Mouse (Mus musculus): ENCODE measurements around the gene Cntnap2. TPM values are rescaled to one million over a fixed set of nuclear protein-coding genes. Genes with fewer than 3 reads are reported as not detected.

The Cntnap2 gene
- polyA plus RNA-seq, 1 experiment from 2014 or later: 48.2 TPM

- no peaks in the 10 kb centered on the region for H3K4me1 ChIP-seq (ENCODE audit: control insufficient read depth, insufficient read depth, low read depth, low read length)
- H3K4me2 ChIP-seq (ENCODE audit: low read length): no peak overlapping the region
- H3K27me3 ChIP-seq (replicated peaks; ENCODE audit: control insufficient read depth, insufficient read depth, low read length): no peaks in the 10 kb centered on the region
- no peaks in the 10 kb centered on the region for H3K9me3 ChIP-seq (ENCODE audit: control insufficient read depth, low read length)
- ATAC-seq: peak; percentile 78
- H3K27ac ChIP-seq (ENCODE audit: low read depth, low read length): no peak overlapping the region
- WGBS: 53% methylated on average over 7 of the region's 7 CpGs
- H3K36me3 ChIP-seq (ENCODE audit: control insufficient read depth, insufficient read depth, low read length): no peaks in the 10 kb centered on the region
- H3K9ac ChIP-seq (ENCODE audit: low read depth, low read length): no peak overlapping the region
- no peak overlapping the region for H3K4me3 ChIP-seq (ENCODE audit: low read length)
These were observed 1645.4 kb downstream of the Cntnap2 start for GRCm38 (mm10) chr6:46704293-46705170.

DNA sequence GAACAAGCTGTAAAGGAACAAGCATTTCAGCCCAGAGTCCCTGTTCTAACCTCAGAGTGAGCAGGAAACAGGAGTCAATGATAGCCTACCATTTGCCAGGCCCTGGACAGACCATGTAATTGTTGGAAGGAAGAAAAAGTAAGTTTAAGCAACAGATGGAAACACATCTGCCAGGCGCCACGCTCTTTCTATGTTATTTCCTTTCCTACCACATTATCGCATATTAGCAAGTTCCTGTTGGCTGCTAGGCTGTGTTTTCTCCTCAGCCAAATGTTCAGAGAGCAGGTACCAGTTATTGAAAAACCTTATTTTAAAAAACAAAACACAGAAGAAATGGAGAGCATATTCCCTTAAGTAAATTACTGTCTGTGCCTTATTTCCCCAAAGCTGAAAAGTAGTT lies 1646.8 kb downstream of the Cntnap2 start:
- WGBS: 82% methylated on average over 3 of the region's 3 CpGs

DNA sequence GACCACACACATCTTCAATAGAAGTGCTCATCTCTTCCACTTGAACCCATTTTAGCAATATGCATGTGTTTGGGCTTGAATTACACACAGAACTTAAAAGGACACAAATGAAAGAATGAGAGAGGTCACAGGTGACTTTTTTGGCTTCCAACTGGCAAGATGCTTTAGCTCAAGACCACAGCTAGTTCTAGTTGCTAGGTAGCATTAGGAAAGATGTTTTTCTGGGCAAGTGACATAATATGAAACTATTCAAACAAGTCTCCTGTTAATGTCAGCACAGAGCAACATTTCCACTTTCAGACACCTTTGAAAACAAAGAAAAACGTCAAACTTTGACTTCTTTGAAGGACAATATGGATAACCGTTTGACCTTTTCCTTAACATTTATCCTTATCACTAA lies 1657.4 kb downstream of the Cntnap2 start:
- no peak for ATAC-seq
- no peak overlapping the region for H3K9ac ChIP-seq (ENCODE audit: low read depth, low read length)
- H3K9me3 ChIP-seq (ENCODE audit: control insufficient read depth, low read length): no peaks in the 10 kb centered on the region
- no peaks in the 10 kb centered on the region for H3K36me3 ChIP-seq (ENCODE audit: control insufficient read depth, insufficient read depth, low read length)
- H3K4me2 ChIP-seq (ENCODE audit: low read length): no peak overlapping the region
- H3K4me1 ChIP-seq (ENCODE audit: control insufficient read depth, insufficient read depth, low read depth, low read length): no peaks in the 10 kb centered on the region
- WGBS: 83% methylated on average over 2 of the region's 2 CpGs
- H3K27ac ChIP-seq (ENCODE audit: low read depth, low read length): no peak overlapping the region
- H3K27me3 ChIP-seq (replicated peaks; ENCODE audit: control insufficient read depth, insufficient read depth, low read length): no peaks in the 10 kb centered on the region
- no peak overlapping the region for H3K4me3 ChIP-seq (ENCODE audit: low read length)

More for the DNA sequence above, 1646.8 kb downstream of the Cntnap2 start:
- H3K4me2 ChIP-seq (ENCODE audit: low read length): no peak overlapping the region
- H3K4me3 ChIP-seq (ENCODE audit: low read length): no peak overlapping the region
- H3K9me3 ChIP-seq (ENCODE audit: control insufficient read depth, low read length): no peaks in the 10 kb centered on the region
- no peaks in the 10 kb centered on the region for H3K27me3 ChIP-seq (replicated peaks; ENCODE audit: control insufficient read depth, insufficient read depth, low read length)
- H3K4me1 ChIP-seq (ENCODE audit: control insufficient read depth, insufficient read depth, low read depth, low read length): no peaks in the 10 kb centered on the region
- no peak overlapping the region for H3K9ac ChIP-seq (ENCODE audit: low read depth, low read length)
- H3K36me3 ChIP-seq (ENCODE audit: control insufficient read depth, insufficient read depth, low read length): no peaks in the 10 kb centered on the region
- no peak overlapping the region for H3K27ac ChIP-seq (ENCODE audit: low read depth, low read length)
- ATAC-seq: no peak

DNA sequence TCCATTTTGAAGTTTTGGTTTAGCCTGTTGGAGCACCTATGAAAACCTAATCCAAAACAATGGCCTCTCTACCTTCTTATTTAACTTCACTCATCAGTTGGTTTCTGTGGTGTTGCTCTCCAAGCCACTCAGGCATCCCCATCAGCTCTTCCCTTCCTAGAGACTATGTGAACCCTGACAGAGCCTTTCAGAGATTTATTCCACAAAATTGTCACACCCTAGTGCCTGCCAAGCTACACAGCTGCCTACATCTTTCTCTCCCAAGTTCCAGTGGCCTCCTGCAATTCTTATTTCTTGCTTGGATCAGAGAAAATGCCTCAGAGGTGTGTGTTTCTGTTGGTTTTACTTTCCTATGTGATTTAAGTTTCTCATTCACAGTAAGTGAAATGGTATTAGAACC lies 1674.6 kb downstream of the Cntnap2 start:
- ATAC-seq: no peak
- H3K9me3 ChIP-seq (ENCODE audit: control insufficient read depth, low read length): no peaks in the 10 kb centered on the region
- H3K27me3 ChIP-seq (replicated peaks; ENCODE audit: control insufficient read depth, insufficient read depth, low read length): no peaks in the 10 kb centered on the region
- H3K9ac ChIP-seq (ENCODE audit: low read depth, low read length): no peak overlapping the region
- H3K4me3 ChIP-seq (ENCODE audit: low read length): no peak overlapping the region
- H3K4me1 ChIP-seq (ENCODE audit: control insufficient read depth, insufficient read depth, low read depth, low read length): no peaks in the 10 kb centered on the region
- no peak overlapping the region for H3K27ac ChIP-seq (ENCODE audit: low read depth, low read length)
- no peaks in the 10 kb centered on the region for H3K36me3 ChIP-seq (ENCODE audit: control insufficient read depth, insufficient read depth, low read length)
- no peak overlapping the region for H3K4me2 ChIP-seq (ENCODE audit: low read length)

- H3K27ac ChIP-seq (ENCODE audit: low read depth, low read length): no peak overlapping the region
- H3K27me3 ChIP-seq (replicated peaks; ENCODE audit: control insufficient read depth, insufficient read depth, low read length): no peaks in the 10 kb centered on the region
- no peak overlapping the region for H3K4me2 ChIP-seq (ENCODE audit: low read length)
- no peaks in the 10 kb centered on the region for H3K36me3 ChIP-seq (ENCODE audit: control insufficient read depth, insufficient read depth, low read length)
- H3K9ac ChIP-seq (ENCODE audit: low read depth, low read length): no peak overlapping the region
- no peak overlapping the region for H3K4me3 ChIP-seq (ENCODE audit: low read length)
- no peaks in the 10 kb centered on the region for H3K4me1 ChIP-seq (ENCODE audit: control insufficient read depth, insufficient read depth, low read depth, low read length)
- ATAC-seq: no peak
- no peaks in the 10 kb centered on the region for H3K9me3 ChIP-seq (ENCODE audit: control insufficient read depth, low read length)
These were observed 1689.3 kb downstream of the Cntnap2 start for GRCm38 (mm10) chr6:46748448-46748847.

DNA sequence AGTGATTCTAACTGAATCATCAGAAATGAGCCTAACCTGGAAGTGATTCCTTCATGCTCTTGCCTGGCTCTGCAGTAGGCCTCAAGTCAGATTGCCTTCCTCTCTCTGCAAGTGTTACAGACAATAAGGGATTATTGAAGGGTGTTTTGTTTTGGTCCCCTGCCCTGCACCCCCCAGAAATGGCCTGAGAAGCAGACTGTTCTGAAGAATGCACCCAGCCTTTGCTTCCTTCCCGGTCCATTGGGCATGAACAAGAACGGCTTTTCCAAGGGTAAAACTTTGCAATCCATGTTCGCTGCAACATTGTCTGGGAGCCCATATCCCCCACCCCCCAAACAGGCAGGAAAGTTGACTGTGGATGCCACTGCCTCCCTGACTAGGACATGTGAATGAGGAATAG lies 1704.3 kb downstream of the Cntnap2 start:
- no peak overlapping the region for H3K4me2 ChIP-seq (ENCODE audit: low read length)

DNA sequence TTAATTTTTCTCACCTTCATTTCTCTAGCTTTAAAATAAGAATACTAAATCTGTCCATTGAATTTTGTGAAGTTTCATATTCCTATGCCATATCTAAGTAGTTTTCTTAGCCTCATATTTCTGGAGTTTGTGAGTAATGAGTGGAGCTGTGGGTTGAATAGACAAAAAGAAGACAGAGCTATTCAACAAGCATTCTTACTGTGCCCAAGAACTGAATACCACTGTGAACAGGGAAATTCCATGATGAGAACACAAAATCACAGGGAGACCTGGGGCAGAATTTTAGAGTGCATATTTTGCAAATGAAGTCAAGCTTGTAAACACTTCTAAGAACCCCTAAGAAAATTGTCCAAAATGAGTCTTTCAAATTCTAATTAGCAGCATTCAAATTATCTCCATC lies 1715.4 kb downstream of the Cntnap2 start:
- ATAC-seq: no peak
- no peak overlapping the region for H3K9ac ChIP-seq (ENCODE audit: low read depth, low read length)
- no peaks in the 10 kb centered on the region for H3K27me3 ChIP-seq (replicated peaks; ENCODE audit: control insufficient read depth, insufficient read depth, low read length)
- H3K27ac ChIP-seq (ENCODE audit: low read depth, low read length): no peak overlapping the region
- no peak overlapping the region for H3K4me3 ChIP-seq (ENCODE audit: low read length)
- H3K4me1 ChIP-seq (ENCODE audit: control insufficient read depth, insufficient read depth, low read depth, low read length): no peaks in the 10 kb centered on the region
- H3K9me3 ChIP-seq (ENCODE audit: control insufficient read depth, low read length): no peaks in the 10 kb centered on the region
- no peak overlapping the region for H3K4me2 ChIP-seq (ENCODE audit: low read length)
- no peaks in the 10 kb centered on the region for H3K36me3 ChIP-seq (ENCODE audit: control insufficient read depth, insufficient read depth, low read length)

More for the DNA sequence above, 1704.3 kb downstream of the Cntnap2 start:
- WGBS: 28% methylated on average over 3 of the region's 3 CpGs
- H3K9ac ChIP-seq (ENCODE audit: low read depth, low read length): no peak overlapping the region
- no peaks in the 10 kb centered on the region for H3K4me1 ChIP-seq (ENCODE audit: control insufficient read depth, insufficient read depth, low read depth, low read length)
- no peaks in the 10 kb centered on the region for H3K27me3 ChIP-seq (replicated peaks; ENCODE audit: control insufficient read depth, insufficient read depth, low read length)
- H3K4me3 ChIP-seq (ENCODE audit: low read length): no peak overlapping the region
- ATAC-seq: 0 out of 2 replicates have a peak, but pooled peaks have one; percentile 30
- H3K27ac ChIP-seq (ENCODE audit: low read depth, low read length): no peak overlapping the region
- no peaks in the 10 kb centered on the region for H3K36me3 ChIP-seq (ENCODE audit: control insufficient read depth, insufficient read depth, low read length)
- no peaks in the 10 kb centered on the region for H3K9me3 ChIP-seq (ENCODE audit: control insufficient read depth, low read length)

- Histone ChIP-seq H3K4me1 (ENCODE audit: control insufficient read depth, insufficient read depth, low read depth, low read length) (no peaks in the 10 kb centered on the region), H3K4me2 (ENCODE audit: low read length) (no peak overlapping the region), H3K27me3 (replicated peaks; ENCODE audit: control insufficient read depth, insufficient read depth, low read length) (no peaks in the 10 kb centered on the region), H3K9ac (ENCODE audit: low read depth, low read length) (no peak overlapping the region), H3K27ac (ENCODE audit: low read depth, low read length) (no peak overlapping the region), H3K36me3 (ENCODE audit: control insufficient read depth, insufficient read depth, low read length) (no peaks in the 10 kb centered on the region), H3K4me3 (ENCODE audit: low read length) (no peak overlapping the region), H3K9me3 (ENCODE audit: control insufficient read depth, low read length) (no peaks in the 10 kb centered on the region)
- ATAC-seq: no peak
- 90% methylated on average over 4 of the region's 4 CpGs for WGBS
These were observed 1743.3 kb downstream of the Cntnap2 start for GRCm38 (mm10) chr6:46802264-46803110.

GRCm38 (mm10) chr6:46856635-46857034 lies 1797.5 kb downstream of the Cntnap2 start:
- Histone ChIP-seq H3K27me3 (replicated peaks; ENCODE audit: control insufficient read depth, insufficient read depth, low read length) (no peaks in the 10 kb centered on the region), H3K4me1 (ENCODE audit: control insufficient read depth, insufficient read depth, low read depth, low read length) (no peaks in the 10 kb centered on the region), H3K9me3 (ENCODE audit: control insufficient read depth, low read length) (no peaks in the 10 kb centered on the region), H3K9ac (ENCODE audit: low read depth, low read length) (no peak overlapping the region), H3K4me2 (ENCODE audit: low read length) (no peak overlapping the region), H3K27ac (ENCODE audit: low read depth, low read length) (no peak overlapping the region), H3K36me3 (ENCODE audit: control insufficient read depth, insufficient read depth, low read length) (no peaks in the 10 kb centered on the region), H3K4me3 (ENCODE audit: low read length) (no peak overlapping the region)
- no peak for ATAC-seq
- WGBS: 70% methylated on average over 3 of the region's 3 CpGs

Measured in hindbrain, embryonic 16.5 days (tissue).